Mouse (Mus musculus) megakaryocyte, embryonic 14.5 days (primary cell): ENCODE data around the gene Unc5c. TPM values are rescaled to one million over a fixed set of nuclear protein-coding genes. Genes with fewer than 3 reads are reported as not detected.

Experiments
- H3K27me3 ChIP-seq: replicated peaks from 2 replicates; pipeline ENCODE3; 2012; ENCODE audit warnings: inconsistent platforms
- H3K36me3 ChIP-seq: replicated peaks from 2 replicates; pipeline ENCODE3; 2012; ENCODE audit warnings: low read length, inconsistent platforms, mixed read lengths
- H3K4me1 ChIP-seq: 2 replicates; pipeline ENCODE4 v1.6.1; 2012; ENCODE audit warnings: inconsistent platforms
- H3K4me3 ChIP-seq: replicated peaks from 2 replicates; pipeline ENCODE3; 2012; ENCODE audit warnings: moderate library complexity, mild to moderate bottlenecking, inconsistent platforms
- H3K9me3 ChIP-seq: 2 replicates; pipeline ENCODE4 v1.6.1; 2012; ENCODE audit warnings: inconsistent platforms
- FLI1 ChIP-seq: IDR thresholded peaks from 2 replicates; pipeline ENCODE4 v1.6.1; 2012; ENCODE audit warnings: low read length, inconsistent platforms, mixed read lengths
- GATA1 ChIP-seq: IDR thresholded peaks from 3 replicates; pipeline ENCODE4 v1.6.1; 2012; ENCODE audit warnings: mixed read lengths, low read length, inconsistent platforms, borderline replicate concordance
- polyA plus RNA-seq: library from polyadenylated mRNA; stranded (reverse); fragments of >175 nt; gene quantifications from 2 replicates; pipeline ENCODE4 v1.2.3, GENCODE M21; 2012; ENCODE audit warnings: low replicate concordance; ENCODE audit not compliant: insufficient read depth

Gene Unc5c
- polyA plus RNA-seq, 1 experiment, result 0.01 TPM

DNA sequence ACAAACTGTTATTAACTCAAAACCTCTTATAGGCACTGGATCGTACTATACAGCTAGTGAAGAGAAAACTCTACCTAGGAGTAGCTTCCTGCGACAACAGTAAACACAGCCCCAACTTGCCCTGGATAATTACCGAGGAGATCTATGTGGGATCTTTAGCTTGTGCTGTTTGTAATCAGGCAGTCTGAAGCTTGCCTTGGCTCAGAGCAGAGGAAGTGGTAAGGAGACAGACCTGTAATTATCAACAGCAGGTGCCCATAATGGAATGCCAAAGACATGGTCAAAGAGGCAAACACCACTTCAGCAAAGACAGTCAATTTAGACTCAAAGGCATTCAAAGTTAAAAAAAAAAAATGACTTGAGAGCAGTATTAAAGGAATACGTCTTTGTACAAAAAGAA, 17.4 kb downstream of the Unc5c start:
- H3K4me3 ChIP-seq, result no peak overlapping the region
- H3K4me1 ChIP-seq, result no peaks in the 10 kb centered on the region
- no peaks in the 10 kb centered on the region for H3K27me3 ChIP-seq
- TF ChIP-seq FLI1 (no peak), GATA1 (no peak)
- H3K36me3 ChIP-seq, result no peaks in the 10 kb centered on the region
- no peaks in the 10 kb centered on the region for H3K9me3 ChIP-seq

- Histone ChIP-seq H3K4me1 (no peaks in the 10 kb centered on the region), H3K9me3 (no peaks in the 10 kb centered on the region), H3K36me3 (no peaks in the 10 kb centered on the region), H3K27me3 (no peaks in the 10 kb centered on the region), H3K4me3 (no peak overlapping the region)
- TF ChIP-seq FLI1, result no peak
- TF ChIP-seq GATA1, result no peak
Observed at GRCm38 (mm10) chr3:141483665-141484431, 18.8 kb downstream of the Unc5c start.

- no peak for TF ChIP-seq GATA1
- TF ChIP-seq FLI1, result no peak
- H3K36me3 ChIP-seq, result no peaks in the 10 kb centered on the region
- no peaks in the 10 kb centered on the region for H3K4me1 ChIP-seq
- no peaks in the 10 kb centered on the region for H3K9me3 ChIP-seq
- H3K4me3 ChIP-seq, result no peak overlapping the region
- H3K27me3 ChIP-seq, result no peaks in the 10 kb centered on the region
Observed at GRCm38 (mm10) chr3:141485218-141485617, 20.2 kb downstream of the Unc5c start.

GRCm38 (mm10) chr3:141490647-141491046, 25.6 kb downstream of the Unc5c start:
- Histone ChIP-seq H3K9me3 (no peaks in the 10 kb centered on the region), H3K4me1 (no peaks in the 10 kb centered on the region), H3K36me3 (no peaks in the 10 kb centered on the region), H3K4me3 (no peak overlapping the region), H3K27me3 (no peaks in the 10 kb centered on the region)
- no peak for TF ChIP-seq FLI1

GRCm38 (mm10) chr3:141491272-141491950, 26.4 kb downstream of the Unc5c start:
- H3K9me3 ChIP-seq, result no peaks in the 10 kb centered on the region
- no peaks in the 10 kb centered on the region for H3K36me3 ChIP-seq
- TF ChIP-seq GATA1, result no peak
- no peak for TF ChIP-seq FLI1
- H3K27me3 ChIP-seq, result no peaks in the 10 kb centered on the region
- no peak overlapping the region for H3K4me3 ChIP-seq
- H3K4me1 ChIP-seq, result no peaks in the 10 kb centered on the region

DNA sequence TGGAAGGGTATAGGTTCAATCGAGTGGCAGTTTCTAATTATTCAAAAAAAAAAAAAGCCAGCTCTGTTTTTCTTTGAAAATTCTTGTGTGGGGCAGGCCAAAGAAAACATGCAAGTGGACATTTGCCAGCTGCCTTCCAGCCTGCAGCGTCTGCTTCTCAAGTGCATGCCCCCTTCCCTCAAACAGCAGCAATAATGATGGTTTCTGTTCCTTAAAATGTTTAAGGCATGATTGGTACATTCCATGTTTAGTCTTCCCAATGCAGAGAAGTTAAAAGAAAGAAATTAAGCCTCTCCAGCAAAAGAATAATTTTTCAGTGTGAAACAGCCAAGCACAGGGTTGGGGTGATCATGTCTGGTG, 26.9 kb downstream of the Unc5c start:
- Histone ChIP-seq H3K9me3 (no peaks in the 10 kb centered on the region), H3K4me3 (no peak overlapping the region), H3K4me1 (no peaks in the 10 kb centered on the region), H3K27me3 (no peaks in the 10 kb centered on the region), H3K36me3 (no peaks in the 10 kb centered on the region)
- TF ChIP-seq GATA1 (no peak), FLI1 (no peak)

GRCm38 (mm10) chr3:141493000-141493399, 28.0 kb downstream of the Unc5c start:
- Histone ChIP-seq H3K9me3 (no peaks in the 10 kb centered on the region), H3K36me3 (no peaks in the 10 kb centered on the region), H3K4me1 (no peaks in the 10 kb centered on the region), H3K4me3 (no peak overlapping the region), H3K27me3 (no peaks in the 10 kb centered on the region)
- TF ChIP-seq FLI1, result no peak
- TF ChIP-seq GATA1, result no peak

GRCm38 (mm10) chr3:141498348-141499056, 33.5 kb downstream of the Unc5c start:
- H3K36me3 ChIP-seq, result no peaks in the 10 kb centered on the region

DNA sequence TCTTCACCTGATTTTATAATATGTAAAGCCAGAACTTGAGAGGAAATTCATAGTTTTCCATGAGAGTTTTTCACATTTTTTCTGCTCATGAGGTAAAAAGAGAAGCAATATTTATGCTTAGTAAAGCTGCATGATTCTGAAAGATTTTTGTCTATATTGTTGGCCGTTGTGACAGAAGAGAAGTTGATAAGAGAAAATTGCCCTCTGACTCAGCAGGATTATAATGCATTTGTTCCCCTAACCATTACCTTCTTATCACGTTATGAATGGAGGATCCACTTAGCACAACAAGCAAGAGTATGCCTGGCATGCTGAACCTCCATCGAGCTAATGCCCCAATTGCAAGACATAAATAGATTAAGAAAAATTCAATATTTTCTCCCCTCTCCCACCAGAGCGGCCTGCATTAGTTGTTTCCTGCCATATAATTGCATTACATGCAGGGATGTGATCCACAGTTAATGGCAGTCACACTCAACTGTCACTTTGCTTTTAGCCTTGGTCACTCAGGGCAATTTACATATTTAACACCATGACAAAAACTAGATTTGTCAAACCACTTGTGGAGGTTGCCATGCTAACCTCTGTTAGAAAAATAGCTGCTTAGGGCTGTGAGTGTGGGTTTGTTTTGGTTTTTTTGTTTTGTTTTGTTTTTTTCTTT, 37.0 kb downstream of the Unc5c start:
- Histone ChIP-seq H3K9me3 (no peaks in the 10 kb centered on the region), H3K27me3 (no peaks in the 10 kb centered on the region), H3K36me3 (no peaks in the 10 kb centered on the region), H3K4me1 (no peaks in the 10 kb centered on the region), H3K4me3 (no peak overlapping the region)
- no peak for TF ChIP-seq GATA1
- TF ChIP-seq FLI1, result no peak

More at GRCm38 (mm10) chr3:141498348-141499056, 33.5 kb downstream of the Unc5c start:
- Histone ChIP-seq H3K4me1 (no peaks in the 10 kb centered on the region), H3K4me3 (no peak overlapping the region), H3K27me3 (no peaks in the 10 kb centered on the region), H3K9me3 (no peaks in the 10 kb centered on the region)
- TF ChIP-seq FLI1 (no peak), GATA1 (no peak)
